Mouse (Mus musculus) left cerebral cortex, adult 2 months (tissue): ENCODE measurements around the gene Mycl. TPM values are rescaled to one million over a fixed set of nuclear protein-coding genes. Genes with fewer than 3 reads are reported as not detected.
A peak's percentile ranks its signal among the peaks of the same experiment; 100 is the strongest.

Source experiments
- DNase-seq, 2 experiments: peaks; one replicate each; pipeline ENCODE4 v3.0.0; 2021 to 2022; ENCODE audit warnings: low spot score in 2 of 2, mixed read lengths in 1 of 2; ENCODE audit errors: extremely low spot score in 1 of 2
- H3K27ac ChIP-seq: fragments of 200-600 bp; 2 replicates; pipeline ENCODE4 v1.8.1; 2022
- H3K4me3 ChIP-seq: fragments of 200-600 bp; 2 replicates; pipeline ENCODE4 v1.8.1; 2022
- CTCF ChIP-seq: fragments of 200-600 bp; IDR thresholded peaks from 2 replicates; pipeline ENCODE4 v1.8.1; 2022; ENCODE audit warnings: antibody characterized with exemption, mild to moderate bottlenecking, moderate library complexity
- intact Hi-C: fragments of 180-260 bp; cut with DNase I; formaldehyde crosslinking; loops from one replicate; pipeline ENCODE4 v1.15.1; 2025
- long read RNA-seq, 2 experiments: library from polyadenylated mRNA; stranded (forward); transcript quantifications; one replicate each; pipeline ENCODE4 v2.0.0; 2021; ENCODE audit warnings: borderline mapping rate in 2 of 2
- total RNA-seq, 2 experiments: library from RNA; stranded (reverse); gene quantifications; 2 replicates each; pipeline ENCODE4 v1.2.3; 2021

Gene Mycl
- total RNA-seq, result 10 to 100 TPM; 11.3 to 12.0 TPM
- long read RNA-seq, experiment 1, transcript Mycl-202 (3 exons, 3,293 nt), result minor isoform, 10 of 49 reads
- long read RNA-seq, experiment 1, transcript Mycl-201 (2 exons, 3,501 nt), result major isoform, 38 of 49 reads
- long read RNA-seq, experiment 1, partial matches to known transcripts, result 0 of 49 reads
- long read RNA-seq, experiment 1, other reads (novel, unspliced or antisense), result 1 of 49 reads
- long read RNA-seq, experiment 2, transcript Mycl-201 (2 exons, 3,501 nt), result major isoform, 13 of 17 reads
- long read RNA-seq, experiment 2, partial matches to known transcripts, result 0 of 17 reads
- long read RNA-seq, experiment 2, other reads (novel, unspliced or antisense), result 2 of 17 reads

GRCm38 (mm10) chr4:122995404-122996220, at the start of gene Mycl:
Gene Mycl, plus strand, starts transcription at chr4:122995652.
- intact Hi-C loops, result loop anchor here (1.0 to 5.0 kb wide), 2 partner anchors 88 to 257 kb away; no protein-coding TSS in a partner anchor
- H3K4me3 ChIP-seq, result peak within 1 kb of the TSS; percentile 82
- peak; percentile 90 for TF ChIP-seq CTCF
- DNase-seq, result peak; percentile 86 to 87
- peak within 1 kb of the TSS; percentile 67 for H3K27ac ChIP-seq

- no peak overlapping the region for H3K27ac ChIP-seq
- intact Hi-C loops, result no loop called here
- TF ChIP-seq CTCF, result no peak
- no peak for DNase-seq
- H3K4me3 ChIP-seq, result no peak overlapping the region
These were observed 48.2 kb upstream of the Mycl start for GRCm38 (mm10) chr4:122947223-122947622.

- H3K4me3 ChIP-seq, result no peak overlapping the region
- H3K27ac ChIP-seq, result no peak overlapping the region
- DNase-seq, result no peak
- intact Hi-C loops, result no loop called here
- no peak for TF ChIP-seq CTCF
These were observed 46.4 kb upstream of the Mycl start for GRCm38 (mm10) chr4:122949096-122949495.

- Histone ChIP-seq H3K27ac (peak overlapping the region; percentile 83), H3K4me3 (peak overlapping the region; percentile 9)
- TF ChIP-seq CTCF, result no peak
- no peak for DNase-seq
- intact Hi-C loops, result no loop called here
These were observed 40.6 kb upstream of the Mycl start for GRCm38 (mm10) chr4:122954680-122955411.

GRCm38 (mm10) chr4:122955412-122956136, 39.9 kb upstream of the Mycl start:
- H3K4me3 ChIP-seq, result peak overlapping the region; percentile 9
- peak overlapping the region; percentile 83 for H3K27ac ChIP-seq
- intact Hi-C loops, result no loop called here
- TF ChIP-seq CTCF, result no peak
- DNase-seq, result peak; percentile 86 to 90

DNA sequence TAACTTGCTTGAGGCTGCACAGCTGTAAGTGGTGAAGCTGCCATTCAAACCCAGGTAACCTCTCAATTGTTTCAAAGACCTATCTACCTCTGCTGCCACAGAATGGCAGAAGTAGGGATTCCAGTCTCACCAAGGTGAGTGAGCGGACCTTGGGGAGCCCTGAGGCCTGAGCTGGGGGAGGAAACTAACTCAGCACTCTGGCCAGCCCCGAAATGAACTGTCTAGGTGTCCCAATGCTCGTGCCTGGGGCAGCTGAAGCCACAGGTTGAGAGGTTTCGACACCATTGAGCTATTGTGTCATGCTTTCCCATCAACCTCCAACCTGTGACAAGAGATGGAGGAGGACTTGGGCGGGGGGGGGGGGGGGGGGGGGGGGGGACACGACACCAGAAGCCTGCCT, 39.2 kb upstream of the Mycl start:
- peak overlapping the region; percentile 34; the same call in 1 of the 2 replicates for H3K27ac ChIP-seq
- intact Hi-C loops, result no loop called here
- no peak for TF ChIP-seq CTCF
- DNase-seq, result no peak
- H3K4me3 ChIP-seq, result no peak overlapping the region

- no peak for TF ChIP-seq CTCF
- Histone ChIP-seq H3K4me3 (peak overlapping the region; percentile 56), H3K27ac (peak overlapping the region; percentile 72)
- peak; percentile 43 to 47 for DNase-seq
- intact Hi-C loops, result loop anchor here (2.0 kb wide), 1 partner anchor 24 kb away; no protein-coding TSS in a partner anchor
These were observed 36.9 kb upstream of the Mycl start for GRCm38 (mm10) chr4:122958491-122959031.

- intact Hi-C loops, result loop anchor here (2.0 kb wide), 1 partner anchor 23 kb away; no protein-coding TSS in a partner anchor
- Histone ChIP-seq H3K27ac (peak overlapping the region; percentile 72), H3K4me3 (peak overlapping the region; percentile 56)
- DNase-seq, result no peak
- no peak for TF ChIP-seq CTCF
These were observed 35.6 kb upstream of the Mycl start for GRCm38 (mm10) chr4:122959816-122960215.

GRCm38 (mm10) chr4:122960321-122961099, 34.9 kb upstream of the Mycl start:
- peak in 1 of 2 experiments; percentile 19 for DNase-seq
- TF ChIP-seq CTCF, result no peak
- intact Hi-C loops, result no loop called here
- H3K4me3 ChIP-seq, result peak overlapping the region; percentile 56
- peak overlapping the region; percentile 72 for H3K27ac ChIP-seq

- Histone ChIP-seq H3K27ac (peak within 1 kb of the TSS; percentile 72), H3K4me3 (peak within 1 kb of the TSS; percentile 56)
- peak; percentile 76 for DNase-seq
- no peak for TF ChIP-seq CTCF
- intact Hi-C loops, result no loop called here
These were observed 34.3 kb upstream of the Mycl start, which contains the start of gene Mfsd2a for GRCm38 (mm10) chr4:122961100-122961567. Gene Mfsd2a, minus strand, starts transcription at chr4:122961188.
